Mouse (Mus musculus) cerebellum, adult 9-10 months (tissue): ENCODE data around the gene Adam22.

ENCODE experiments used
- DNase-seq: peaks from one replicate; pipeline ENCODE4 v3.0.0; 2022

Gene Adam22

DNA sequence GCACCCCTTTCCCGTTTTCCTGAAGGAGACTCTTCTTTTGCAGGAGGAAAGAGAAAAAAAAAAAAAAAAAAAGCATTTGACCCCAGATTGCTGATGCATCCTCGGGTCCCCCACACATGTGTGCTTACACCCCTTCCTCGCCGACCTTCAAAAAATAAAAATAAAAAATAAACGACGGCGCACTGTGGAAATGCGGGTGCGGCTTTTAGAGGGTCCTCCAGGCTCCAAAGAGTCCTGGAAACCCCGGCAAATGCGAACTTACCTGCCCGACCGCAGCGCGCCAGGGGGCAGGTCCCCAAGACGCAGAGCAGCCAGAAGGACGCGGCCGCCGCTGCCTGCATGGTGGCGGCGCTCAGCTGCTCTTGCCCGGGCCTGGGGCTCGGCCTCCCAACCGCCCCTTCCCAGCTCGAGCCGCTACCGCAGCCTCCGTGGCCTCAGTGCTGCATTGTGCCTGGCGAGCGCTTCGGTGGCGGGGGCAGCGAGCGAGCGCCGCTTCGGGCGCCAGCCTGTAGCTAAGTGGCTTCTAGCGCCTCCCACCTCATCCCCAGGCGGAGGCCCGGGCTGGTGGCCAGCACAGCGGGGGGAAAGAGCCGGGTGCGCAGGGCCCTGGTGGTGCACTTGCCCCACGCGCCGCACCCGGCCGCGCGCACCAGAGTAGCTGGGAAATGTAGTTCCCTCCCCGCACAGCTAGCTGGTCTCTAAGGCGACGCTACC lies at the start of gene Adam22:
TSS of gene Adam22 (minus strand) at position 547 of the 714 bp plus-strand sequence.
- DNase-seq = peak; percentile 97

DNA sequence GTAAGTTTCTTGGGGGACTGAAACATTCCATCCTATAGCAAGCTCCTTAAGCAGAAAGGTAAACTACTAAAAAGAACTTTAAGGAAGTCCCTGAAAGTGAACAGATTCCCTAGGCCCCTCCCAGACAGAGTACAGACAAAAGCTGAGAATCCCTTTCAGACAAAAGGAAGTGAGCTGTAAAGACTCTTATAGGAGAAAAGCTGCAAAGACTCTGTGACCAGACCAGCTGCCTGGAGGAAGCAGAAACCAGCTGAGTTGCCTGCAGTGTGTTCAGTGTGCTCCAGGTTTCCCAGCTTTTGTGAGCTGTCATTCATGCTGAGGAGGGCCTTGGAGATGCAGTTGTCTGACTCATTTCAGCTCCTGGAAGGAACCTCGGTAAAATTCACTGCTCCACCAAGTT lies 49.5 kb upstream of the Adam22 start:
- no peak for DNase-seq

DNA sequence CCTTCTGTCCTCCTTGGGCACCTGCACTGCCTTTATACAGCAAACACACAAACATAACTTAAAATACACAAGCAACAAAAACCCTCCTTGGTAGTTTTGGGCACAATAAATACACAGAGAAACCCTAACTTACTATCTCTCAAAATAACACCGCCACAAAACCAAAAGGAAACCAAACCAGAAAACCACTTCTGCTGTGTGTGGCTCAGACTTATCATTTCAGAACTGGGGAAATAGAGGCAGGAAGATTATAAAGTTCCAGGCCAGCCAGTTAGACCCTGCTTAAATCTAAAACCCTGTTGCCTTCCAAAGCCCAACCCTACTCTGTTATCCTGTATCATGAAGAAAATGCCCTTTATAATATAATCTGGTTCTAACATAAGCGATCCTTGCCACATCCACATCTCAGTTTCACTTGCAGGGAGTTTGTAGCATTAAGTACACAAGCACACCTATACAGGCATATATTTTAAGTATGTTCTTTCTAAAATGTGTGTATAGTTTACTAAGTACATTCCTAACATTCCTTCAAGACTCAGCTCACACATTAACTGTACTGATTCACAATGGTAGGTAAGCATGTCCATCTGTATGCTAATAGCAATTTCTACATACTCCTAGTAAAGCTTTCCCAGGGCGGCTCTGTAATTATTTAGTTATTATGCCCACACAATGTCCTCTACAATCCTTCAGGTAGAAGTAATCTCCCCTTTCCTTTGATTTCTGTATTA lies 48.9 kb upstream of the Adam22 start:
- no peak for DNase-seq

DNA sequence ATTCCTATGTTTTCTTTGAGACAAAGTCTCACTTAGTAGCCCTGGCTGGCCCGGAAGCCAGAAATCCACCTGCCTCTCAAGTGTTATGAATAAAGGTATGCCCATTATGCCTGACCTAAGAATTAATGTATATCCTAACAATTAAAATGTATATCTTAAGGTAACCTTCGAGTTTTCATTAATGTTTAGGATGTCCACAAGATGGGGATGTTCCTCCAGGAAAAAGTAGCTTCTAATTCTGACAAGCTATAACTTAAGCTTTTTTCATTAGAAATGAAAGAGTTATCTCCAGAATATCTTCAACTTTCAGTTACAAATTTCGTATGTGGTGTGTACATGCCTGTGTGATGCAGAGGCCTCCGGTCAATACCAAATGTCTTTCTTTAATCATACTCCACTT lies 40.8 kb upstream of the Adam22 start:
- DNase-seq = no peak

DNA sequence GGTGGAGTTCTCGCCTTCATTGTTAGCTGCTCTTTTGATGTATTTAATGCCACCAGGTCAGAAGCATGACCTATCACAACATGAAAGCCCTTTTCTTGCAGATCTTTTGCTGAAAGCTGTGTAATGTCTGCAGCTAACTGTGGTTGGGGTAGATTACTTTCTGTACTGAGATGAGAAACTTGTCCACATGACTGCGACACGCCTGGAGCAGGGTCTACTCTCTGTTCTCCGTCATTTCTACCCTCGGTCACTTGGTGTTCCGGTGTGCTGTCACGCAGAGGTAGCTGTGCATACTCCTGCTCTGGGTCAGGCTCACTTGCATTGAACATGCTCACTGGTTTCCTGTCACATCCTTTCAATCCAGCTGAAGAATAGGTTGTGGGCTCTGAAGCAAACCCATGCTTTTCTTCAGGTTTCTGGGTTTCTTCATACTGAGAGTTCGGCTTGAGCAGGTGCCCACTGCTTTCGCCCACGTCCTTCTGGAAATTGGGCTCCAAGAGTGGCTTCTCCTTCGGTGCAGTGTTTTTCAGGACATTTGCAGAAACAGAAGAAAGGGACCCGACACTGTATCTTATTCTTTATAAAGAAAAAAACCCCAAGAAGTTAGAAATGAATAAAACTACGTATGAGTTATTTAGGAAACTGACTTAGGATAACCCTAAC lies 29.8 kb upstream of the Adam22 start:
- no peak for DNase-seq

DNA sequence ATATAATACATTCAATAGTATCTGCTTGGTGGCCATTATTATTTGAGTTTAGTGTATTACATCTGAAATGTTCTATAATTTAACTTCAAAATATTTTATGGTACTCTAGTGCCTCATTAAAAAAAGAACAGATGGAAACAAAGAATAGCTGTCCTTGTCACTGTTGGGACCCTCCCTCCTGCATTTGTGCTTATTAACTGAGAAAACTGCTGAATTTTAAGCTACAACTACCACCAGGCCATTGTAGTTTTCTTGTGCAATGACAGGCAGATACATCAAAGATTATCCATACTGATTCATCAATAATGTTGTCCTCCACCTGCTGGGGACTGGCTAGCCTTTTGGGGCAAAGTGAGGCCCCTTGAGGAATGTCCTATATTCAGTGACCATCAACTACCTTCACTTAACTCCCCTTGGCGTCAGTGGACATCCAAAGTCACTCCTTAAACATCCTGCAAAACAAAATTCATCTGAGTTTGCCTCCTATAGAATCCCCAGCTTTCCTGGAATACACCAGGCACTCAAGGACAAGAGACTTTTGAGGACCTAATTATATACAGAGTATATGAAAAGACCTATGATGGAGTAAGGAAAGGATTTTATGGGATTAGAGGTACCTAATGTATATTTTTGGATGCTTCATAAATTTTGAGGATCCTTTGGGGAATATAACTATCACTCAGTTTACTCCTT lies 26.1 kb upstream of the Adam22 start:
- DNase-seq = no peak

DNA sequence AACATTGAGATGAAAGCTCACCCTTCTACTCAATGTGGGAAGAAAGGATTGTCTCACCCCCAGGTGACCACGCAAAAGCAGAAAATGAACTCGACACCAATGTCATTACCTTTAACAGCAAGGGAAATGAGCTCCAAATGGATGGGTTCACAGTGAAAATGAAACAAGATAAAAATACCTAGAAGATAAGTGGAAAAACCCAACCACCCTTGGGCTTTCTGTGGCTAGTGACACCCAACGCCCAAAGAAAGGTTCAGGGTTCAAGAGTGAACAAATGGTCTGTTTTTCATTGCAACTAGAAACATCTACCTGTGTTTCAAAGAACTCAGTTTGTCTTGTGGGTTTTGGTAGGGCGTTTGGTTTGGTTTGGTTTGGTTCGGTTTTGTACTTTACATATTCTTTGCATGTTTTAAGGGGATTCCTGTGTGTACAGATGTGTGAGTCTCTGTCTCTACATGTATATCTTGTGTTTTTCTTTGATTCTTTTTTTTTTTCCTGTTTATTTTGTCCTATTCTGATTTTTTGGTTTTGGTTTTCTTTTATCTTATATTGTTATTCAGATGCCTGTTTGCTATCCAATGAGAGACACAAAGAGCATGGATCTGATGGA lies 6.4 kb upstream of the Adam22 start:
- no peak for DNase-seq

DNA sequence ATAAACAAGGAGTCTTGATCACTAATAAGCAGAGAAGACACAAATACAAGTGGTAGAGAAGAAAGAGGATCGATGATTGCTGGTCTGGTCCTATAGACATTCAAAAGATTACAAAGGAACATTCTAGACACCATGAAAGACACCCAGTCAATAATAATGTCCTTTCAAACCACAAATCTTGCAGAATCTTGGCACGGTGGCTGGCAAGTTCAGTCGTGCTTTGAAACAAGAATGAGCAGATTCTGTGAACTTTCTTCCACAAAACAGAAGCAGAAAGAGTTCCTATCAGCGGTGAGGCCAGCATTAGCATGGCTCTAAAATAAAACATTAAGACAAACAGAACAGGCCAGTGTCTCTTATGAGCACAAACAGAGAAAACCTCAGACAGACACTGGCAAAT lies 5.5 kb upstream of the Adam22 start:
- no peak for DNase-seq

DNA sequence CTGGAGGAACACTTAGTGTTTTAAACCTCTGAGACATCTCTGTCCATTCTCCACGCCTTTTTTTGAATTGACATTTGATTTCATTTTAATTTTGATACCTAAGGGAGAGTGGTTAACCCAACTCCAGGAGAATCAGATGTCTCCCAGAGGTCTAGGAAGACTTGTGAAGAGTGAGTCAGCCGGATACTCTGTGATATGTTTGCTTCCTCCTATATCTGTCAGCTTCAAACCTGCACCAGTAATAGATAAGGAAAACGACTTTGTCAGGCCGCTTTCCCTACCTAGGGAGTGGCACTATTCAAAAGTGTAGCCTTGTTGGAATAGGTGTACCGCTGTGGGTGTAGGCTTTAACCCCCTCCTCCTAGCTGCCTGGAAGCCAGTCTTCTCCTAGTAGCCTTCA lies 821 bp upstream of the Adam22 start:
- peak; percentile 30 for DNase-seq

DNA sequence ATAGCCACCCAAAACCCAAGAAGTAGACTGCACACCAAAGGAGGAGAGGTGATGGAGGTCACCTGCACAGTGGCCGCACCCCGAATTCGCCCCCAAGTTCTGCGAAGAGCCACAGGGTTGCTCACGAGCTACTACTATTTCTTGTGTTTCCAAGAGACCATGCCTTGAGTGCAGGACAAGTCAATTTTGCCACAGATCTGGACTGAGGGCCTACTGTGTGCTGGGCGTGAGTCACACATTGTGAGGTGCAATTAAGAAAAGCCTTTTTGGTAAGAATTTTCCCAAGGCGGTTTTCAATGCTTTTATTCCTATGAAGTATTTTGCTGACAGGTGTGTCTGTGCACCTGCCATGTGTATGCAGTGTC lies 350 bp upstream of the Adam22 start:
- DNase-seq = no peak

DNA sequence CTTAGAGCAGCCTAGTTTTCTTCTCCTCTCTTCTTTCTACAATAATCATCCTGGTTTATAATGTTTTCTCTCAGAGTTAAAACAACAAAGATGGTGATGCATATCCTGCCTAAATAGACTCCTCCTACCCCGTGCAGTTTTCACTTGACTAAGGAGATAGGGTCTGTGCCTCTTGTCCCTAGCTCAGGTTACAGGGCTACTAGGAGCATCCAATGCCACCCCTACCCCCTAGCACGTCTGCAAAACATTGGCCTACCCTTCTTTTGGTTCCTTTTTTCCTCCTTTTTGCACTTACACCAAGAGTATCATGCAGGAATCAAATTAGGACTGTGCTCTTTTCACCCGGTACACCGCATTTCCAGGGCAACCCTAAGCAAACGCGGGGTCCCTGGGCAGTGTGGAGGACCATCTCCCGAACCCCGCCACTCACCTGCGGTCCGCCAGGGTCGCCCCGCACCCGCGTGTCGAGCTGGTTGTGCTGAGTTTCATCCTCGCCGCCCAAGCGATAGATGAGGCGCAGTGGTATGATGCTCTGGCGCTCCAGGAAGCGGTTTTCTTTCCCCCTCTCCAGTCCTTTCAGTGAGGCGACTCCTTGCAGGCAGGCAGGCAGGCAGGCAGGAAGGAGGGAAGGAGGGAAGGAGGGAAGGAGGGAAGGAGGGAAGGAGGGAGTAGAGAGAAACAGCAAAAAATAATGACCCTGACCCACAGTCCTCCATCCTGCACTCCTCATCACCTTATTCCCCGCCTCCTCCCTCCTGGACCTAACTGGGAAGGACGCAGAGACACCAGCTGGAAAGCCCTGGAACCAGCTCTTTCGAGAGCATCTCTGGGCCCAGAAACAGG lies 968 bp downstream of the Adam22 start:
- DNase-seq = peak; percentile 74

DNA sequence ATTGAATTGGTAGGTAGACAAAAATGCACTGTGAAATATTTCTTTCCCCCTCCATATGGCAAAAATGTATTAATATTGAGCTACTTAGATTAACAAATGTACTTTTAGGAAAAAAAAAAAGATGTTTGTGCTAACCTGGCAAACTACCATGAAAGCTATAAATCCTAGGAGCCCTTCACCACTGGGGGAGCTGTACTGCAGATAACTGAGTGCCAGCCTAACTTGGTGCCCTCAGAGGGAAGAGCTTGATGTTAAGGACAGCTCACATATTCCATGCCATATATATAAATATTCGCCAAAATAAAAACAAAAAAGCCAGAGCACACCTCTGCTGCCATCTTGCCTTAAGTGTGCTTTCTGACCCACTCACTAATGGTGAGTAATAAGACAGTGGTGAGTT lies 5.6 kb downstream of the Adam22 start:
- DNase-seq = peak; percentile 57

DNA sequence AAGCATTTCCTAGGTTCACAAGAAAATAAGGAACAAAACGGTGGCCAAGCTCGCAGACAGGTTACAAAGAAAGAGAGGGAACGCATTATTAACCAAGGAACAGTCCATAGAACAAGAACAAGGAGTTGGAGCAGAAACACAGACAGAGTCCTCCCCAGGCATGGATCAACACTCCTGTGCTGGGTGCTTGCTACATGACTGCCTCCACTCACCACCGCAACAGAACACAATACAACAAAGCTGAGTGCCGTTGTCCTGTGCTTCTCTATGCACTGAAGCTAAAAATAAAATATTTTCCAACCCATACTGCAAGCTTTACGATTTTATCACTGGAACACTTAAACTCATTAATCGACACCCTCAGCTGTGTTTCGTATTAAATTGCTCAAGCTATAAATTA lies 10.3 kb downstream of the Adam22 start:
- DNase-seq = no peak

DNA sequence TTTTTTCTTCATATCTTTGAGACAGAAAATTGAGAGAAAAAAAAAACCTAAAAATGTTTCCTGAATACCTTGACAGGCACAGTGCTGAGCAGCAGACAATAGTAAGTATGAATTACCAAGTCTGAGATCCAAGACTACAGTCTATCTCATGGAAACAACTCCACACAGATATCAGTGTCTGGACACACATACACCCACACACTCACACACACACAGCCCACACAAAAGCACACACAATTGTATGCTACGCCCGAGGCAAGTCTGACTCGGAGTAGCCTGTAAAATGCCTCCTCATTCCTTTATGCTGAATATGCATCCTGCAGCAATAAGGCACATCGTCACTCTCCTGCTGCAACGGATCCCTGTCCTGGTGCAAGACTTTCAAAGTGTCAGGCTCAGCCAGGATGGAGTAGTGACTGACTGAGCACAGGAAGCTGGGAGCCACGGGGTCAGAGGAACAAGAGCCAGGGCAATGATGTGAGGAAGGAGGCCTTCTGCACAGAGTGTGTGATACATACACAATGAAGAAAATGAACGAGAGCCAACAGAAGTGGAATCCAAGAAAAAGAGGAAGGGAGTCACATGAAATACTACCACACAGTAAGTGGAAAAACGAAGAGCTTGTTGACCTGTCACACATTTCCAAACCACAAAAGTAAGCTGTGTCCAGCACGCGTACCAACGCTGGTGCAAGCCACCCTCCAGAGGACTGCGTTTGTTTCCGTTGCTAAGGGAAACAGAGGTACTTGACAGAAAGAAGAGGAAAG lies 10.9 kb downstream of the Adam22 start:
- DNase-seq = peak; percentile 34

DNA sequence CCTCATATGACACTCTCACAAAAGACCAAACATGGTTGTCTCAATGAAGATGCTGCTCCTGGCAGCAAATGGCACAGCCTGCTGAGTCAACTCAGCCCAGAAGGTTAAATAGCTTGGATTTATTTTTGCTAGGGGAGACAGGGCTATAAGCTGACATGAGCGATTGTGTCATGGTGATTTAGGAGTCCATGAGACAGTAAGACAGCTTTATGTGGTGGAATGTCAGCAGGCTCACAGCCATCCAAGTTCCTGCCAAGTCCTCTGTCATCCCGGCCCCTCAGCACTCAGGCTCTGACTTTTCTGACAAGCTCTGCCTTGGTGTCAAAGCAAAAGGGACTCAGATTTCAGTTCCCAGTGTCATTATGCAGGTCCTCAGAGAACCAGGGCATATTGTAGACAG lies 11.6 kb downstream of the Adam22 start:
- peak; percentile 38 for DNase-seq

DNA sequence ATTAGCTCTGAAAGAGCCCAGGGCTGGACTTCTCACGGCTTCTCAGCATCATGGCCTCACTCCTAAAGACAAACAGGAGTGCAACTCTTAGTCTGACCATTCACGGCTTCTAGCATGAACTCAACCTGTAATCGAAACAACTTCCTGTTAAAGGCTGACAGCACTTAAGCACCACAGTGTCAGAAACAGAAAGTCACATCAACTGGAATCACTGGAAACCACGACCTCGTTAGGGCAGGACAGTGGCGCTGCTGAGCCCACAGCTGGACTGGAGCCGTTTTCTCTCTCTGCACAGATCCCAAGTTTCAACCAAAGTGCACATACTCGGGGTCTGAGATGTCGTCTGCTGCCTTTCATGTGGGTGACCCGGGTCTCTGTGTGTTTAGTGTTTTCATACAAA lies 18.4 kb downstream of the Adam22 start:
- DNase-seq = no peak

DNA sequence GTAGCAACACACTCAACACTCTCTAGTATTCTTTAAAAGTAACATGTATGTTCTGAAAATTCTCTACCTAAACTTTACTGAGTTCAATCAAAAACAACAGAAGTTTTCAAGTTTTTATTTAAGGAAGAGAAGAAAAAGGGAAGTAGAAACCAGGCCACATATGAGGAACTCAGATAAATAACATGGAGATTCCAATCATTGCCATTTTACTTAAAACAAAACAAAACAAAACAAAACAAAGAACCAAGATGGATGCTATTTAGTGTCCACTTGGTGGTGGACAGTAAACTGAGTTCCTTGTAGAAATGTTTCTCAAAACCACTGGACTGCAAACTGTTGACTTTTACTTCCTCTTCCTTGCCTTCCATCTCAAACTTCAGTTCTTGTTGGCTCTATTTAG lies 21.6 kb downstream of the Adam22 start:
- DNase-seq = no peak

DNA sequence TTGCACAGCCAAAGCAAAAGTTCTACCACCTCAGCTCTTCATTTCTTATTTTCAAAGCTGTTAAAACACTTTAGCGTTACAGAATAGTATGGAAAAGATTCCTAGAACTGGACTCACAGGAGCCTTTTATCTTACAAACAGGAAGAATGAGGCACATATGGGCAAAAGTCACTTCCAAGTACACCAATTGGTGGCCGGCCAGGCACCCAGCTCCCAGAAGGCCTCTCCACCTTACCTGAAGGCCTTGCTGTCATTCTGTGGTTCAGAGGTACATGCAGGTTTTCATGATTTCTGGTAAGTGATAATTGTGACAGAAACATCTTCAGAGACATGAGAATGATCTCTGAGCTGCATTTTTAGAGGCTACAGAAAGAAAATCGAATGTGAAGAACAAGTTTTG lies 24.7 kb downstream of the Adam22 start:
- no peak for DNase-seq

DNA sequence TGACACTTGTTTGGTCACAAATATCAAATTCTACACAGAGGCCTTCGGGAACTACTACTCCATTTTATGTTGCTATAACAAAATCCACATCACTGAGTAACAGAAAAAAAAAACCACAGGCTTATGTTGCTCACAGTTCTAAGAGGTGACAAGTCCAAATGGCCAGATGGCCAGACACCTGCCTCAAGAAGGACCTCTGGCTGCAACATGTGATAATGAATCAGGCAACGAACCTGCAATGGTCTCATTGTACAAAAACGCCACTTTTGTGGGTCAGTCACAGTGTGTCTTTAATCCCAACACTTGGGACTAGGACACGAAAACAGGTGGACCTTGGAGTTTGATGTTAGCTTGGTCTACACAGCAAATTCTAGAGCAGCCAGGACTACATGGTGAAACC lies 26.3 kb downstream of the Adam22 start:
- peak; percentile 75 for DNase-seq

DNA sequence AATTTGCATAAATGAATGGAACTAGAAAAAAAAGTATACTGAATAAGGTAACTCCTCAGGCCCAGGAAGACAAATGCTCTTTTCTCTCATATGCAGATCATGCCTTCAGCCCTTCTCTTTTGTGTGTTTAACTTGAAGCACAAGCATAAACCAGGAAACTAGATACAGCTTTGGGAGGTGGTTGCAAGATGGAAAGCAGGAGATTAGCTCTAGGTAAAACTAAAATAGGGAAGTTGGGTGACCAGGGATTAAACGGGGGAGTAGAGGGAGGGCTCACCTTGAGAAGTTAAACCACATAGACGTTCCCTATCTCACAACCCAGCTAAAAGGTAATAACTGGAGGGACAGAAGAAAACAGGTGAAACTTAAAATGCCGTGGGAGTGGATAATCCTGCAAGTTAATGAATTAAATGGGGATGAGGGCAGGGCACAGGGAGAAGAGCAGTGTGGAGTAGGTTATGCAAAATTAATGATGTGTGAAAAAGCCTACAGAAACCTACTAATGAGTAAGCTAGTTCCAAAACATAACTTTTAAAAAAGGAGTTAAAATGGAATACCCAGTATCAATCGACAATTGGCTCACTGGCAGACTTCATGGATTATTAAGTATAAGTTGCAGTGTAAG lies 40.2 kb downstream of the Adam22 start:
- no peak for DNase-seq

DNA sequence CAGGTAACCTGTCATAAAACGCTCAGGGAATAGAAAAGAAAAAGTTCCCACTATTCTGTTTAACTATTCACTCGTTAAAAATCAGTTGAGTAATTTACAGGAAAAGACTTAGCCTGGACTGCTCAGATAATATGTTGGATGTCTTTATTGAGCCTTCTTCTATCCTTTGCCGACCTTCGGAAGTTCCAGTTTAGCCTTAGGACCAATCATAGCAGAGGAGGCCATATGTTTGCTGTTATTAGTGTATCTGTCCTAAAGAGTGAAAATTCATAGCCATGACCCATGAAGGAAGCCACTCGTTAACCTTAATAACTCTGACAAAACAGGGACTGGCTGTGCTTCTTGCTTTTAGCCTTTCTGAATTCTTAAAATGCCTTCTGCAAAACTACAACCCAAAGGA lies 41.3 kb downstream of the Adam22 start:
- no peak for DNase-seq
